Mouse (Mus musculus): ENCODE measurements at regions not wholly inside any gene's neighbourhood (a gene's known extent, or its start where the extent isn't known, plus 50 kb on each side); places are given as distances from the start of the nearest gene placed in this dataset.
"Not testable (repeated sequence)": the region's sequence is repeated elsewhere in the genome, so short reads cannot be mapped to it uniquely, and the experiment has no call there.

GRCm38 (mm10) chr3:16533643-16534042 is 527.4 kb upstream of the Gm5150 start:
- DNase-seq, result no peak

- DNase-seq, result not testable (repeated sequence)
Measured at GRCm38 (mm10) chr3:16527511-16527910, 521.3 kb upstream of the Gm5150 start.

GRCm38 (mm10) chr3:16488431-16488830 is 482.2 kb upstream of the Gm5150 start:
- DNase-seq, result not testable (repeated sequence)

GRCm38 (mm10) chr3:16482750-16483149 is 476.5 kb upstream of the Gm5150 start:
- no peak for DNase-seq

GRCm38 (mm10) chr3:16471360-16471759 is 465.1 kb upstream of the Gm5150 start:
- no peak for DNase-seq

GRCm38 (mm10) chr3:16466388-16466787 is 460.2 kb upstream of the Gm5150 start:
- peak; percentile 33 for DNase-seq

- no peak for DNase-seq
Measured at GRCm38 (mm10) chr3:16465357-16465756, 459.1 kb upstream of the Gm5150 start.

GRCm38 (mm10) chr3:16464301-16464700 is 458.1 kb upstream of the Gm5150 start:
- DNase-seq, result no peak

GRCm38 (mm10) chr3:16433033-16433432 is 426.8 kb upstream of the Gm5150 start:
- DNase-seq, result no peak

- DNase-seq, result no peak
Measured at GRCm38 (mm10) chr3:16431819-16432115, 425.5 kb upstream of the Gm5150 start.

- no peak for DNase-seq
Measured at GRCm38 (mm10) chr3:16431082-16431818, 425.0 kb upstream of the Gm5150 start.

Data from cerebellum, adult 11 months (tissue).